Mouse (Mus musculus) MEL (cell line): ENCODE results near the gene Dcst1.

Experiments used
- CHD2 ChIP-seq: IDR thresholded peaks from 2 replicates; pipeline ENCODE4 v1.6.1; 2011; ENCODE audit warnings: low read length, improper control_type of control experiment
- CTCF ChIP-seq, 3 experiments: IDR thresholded peaks in 2 of 3; conservative IDR thresholded peaks in 1 of 3; 2 replicates each; pipeline ENCODE4 v1.5.1; 2011 to 2012; ENCODE audit warnings: low read length in 3 of 3, low read depth in 2 of 3, mild to moderate bottlenecking in 2 of 3, improper control_type of control experiment in 1 of 3, inconsistent platforms in 1 of 3, mixed read lengths in 1 of 3, moderate library complexity in 1 of 3; ENCODE audit not compliant: control insufficient read depth in 1 of 3, insufficient read depth in 1 of 3, poor library complexity in 1 of 3, severe bottlenecking in 1 of 3
- GABPA ChIP-seq: IDR thresholded peaks from 2 replicates; pipeline ENCODE4 v1.6.1; 2012; ENCODE audit warnings: low read depth, mild to moderate bottlenecking, inconsistent platforms, low read length, improper control_type of control experiment, moderate library complexity
- GATA1 ChIP-seq: IDR thresholded peaks from 2 replicates; pipeline ENCODE4 v1.6.1; 2011; ENCODE audit warnings: low read depth, low read length, improper control_type of control experiment
- MAFK ChIP-seq: IDR thresholded peaks from 2 replicates; pipeline ENCODE4 v1.6.1; 2011; ENCODE audit warnings: low read depth, mild to moderate bottlenecking, low read length, improper control_type of control experiment, borderline replicate concordance
- MXI1 ChIP-seq: IDR thresholded peaks from 2 replicates; pipeline ENCODE4 v1.6.1; 2011; ENCODE audit warnings: mild to moderate bottlenecking, low read depth, low read length, improper control_type of control experiment
- NELFE ChIP-seq: IDR thresholded peaks from 2 replicates; pipeline ENCODE4 v1.6.1; 2011; ENCODE audit warnings: low read depth, low read length, improper control_type of control experiment
- POLR2A ChIP-seq, 2 experiments: IDR thresholded peaks; 2 replicates each; pipeline ENCODE4 v1.6.1; 2011 to 2012; ENCODE audit warnings: low read length in 2 of 2, mild to moderate bottlenecking in 2 of 2, control low read depth in 1 of 2, improper control_type of control experiment in 1 of 2, low read depth in 1 of 2, moderate library complexity in 1 of 2; ENCODE audit not compliant: control insufficient read depth in 1 of 2, insufficient read depth in 1 of 2, poor library complexity in 1 of 2
- POLR2AphosphoS2 ChIP-seq: IDR thresholded peaks from 2 replicates; pipeline ENCODE4 v1.6.1; 2011; ENCODE audit warnings: low read length, improper control_type of control experiment

- TF ChIP-seq POLR2A (IDR thresholded peaks at IDR 0.05; ENCODE audit: control insufficient read depth in 1 of 2, insufficient read depth in 1 of 2, low read depth in 1 of 2, low read length in 2 of 2, poor library complexity in 1 of 2) (no peak), GABPA (no peak), MAFK (no peak), GATA1 (no peak), CHD2 (no peak), NELFE (no peak), POLR2AphosphoS2 (no peak), CTCF (IDR thresholded peaks at IDR 0.05 in 2 of 3, conservative IDR thresholded peaks at IDR 0.05 in 1 of 3; ENCODE audit: control insufficient read depth in 1 of 3, insufficient read depth in 1 of 3, low read depth in 2 of 3, low read length in 3 of 3, poor library complexity in 1 of 3, severe bottlenecking in 1 of 3) (no peak), MXI1 (no peak)
These were observed 18.1 kb downstream of the Dcst1 start for GRCm38 (mm10) chr3:89346815-89347540.
